Mouse (Mus musculus): ENCODE data around the gene Pfdn4.
"Not testable (repeated sequence)": the region's sequence is repeated elsewhere in the genome, so short reads cannot be mapped to it uniquely, and the experiment has no call there.

Gene Pfdn4

GRCm38 (mm10) chr2:170496154-170496930 is at the start of gene Pfdn4:
Gene Pfdn4, plus strand, starts transcription at chr2:170496428.
- DNase-seq (ENCODE audit: low spot score in 2 of 2), result no peak

GRCm38 (mm10) chr2:170446843-170447383 is 49.3 kb upstream of the Pfdn4 start:
- no peak for DNase-seq (ENCODE audit: low spot score in 2 of 2)

- DNase-seq (ENCODE audit: low spot score in 2 of 2), result no peak
Measured at GRCm38 (mm10) chr2:170447651-170448050, 48.6 kb upstream of the Pfdn4 start.

GRCm38 (mm10) chr2:170450933-170451332 is 45.3 kb upstream of the Pfdn4 start:
- DNase-seq (ENCODE audit: low spot score in 2 of 2), result peak; percentile 58 to 65

- not testable (repeated sequence) for DNase-seq (ENCODE audit: low spot score in 2 of 2)
Measured at GRCm38 (mm10) chr2:170453809-170454208, 42.4 kb upstream of the Pfdn4 start.

GRCm38 (mm10) chr2:170459183-170459582 is 37.0 kb upstream of the Pfdn4 start:
- DNase-seq (ENCODE audit: low spot score in 2 of 2), result no peak

- no peak for DNase-seq (ENCODE audit: low spot score in 2 of 2)
Measured at GRCm38 (mm10) chr2:170459805-170460204, 36.4 kb upstream of the Pfdn4 start.

- no peak for DNase-seq (ENCODE audit: low spot score in 2 of 2)
Measured at GRCm38 (mm10) chr2:170461652-170462051, 34.6 kb upstream of the Pfdn4 start.

- no peak for DNase-seq (ENCODE audit: low spot score in 2 of 2)
Measured at GRCm38 (mm10) chr2:170464817-170465216, 31.4 kb upstream of the Pfdn4 start.

- DNase-seq (ENCODE audit: low spot score in 2 of 2), result no peak
Measured at GRCm38 (mm10) chr2:170468009-170468408, 28.2 kb upstream of the Pfdn4 start.

GRCm38 (mm10) chr2:170469616-170470308 is 26.5 kb upstream of the Pfdn4 start:
- no peak for DNase-seq (ENCODE audit: low spot score in 2 of 2)

- DNase-seq (ENCODE audit: low spot score in 2 of 2), result no peak
Measured at GRCm38 (mm10) chr2:170470591-170470990, 25.6 kb upstream of the Pfdn4 start.

- DNase-seq (ENCODE audit: low spot score in 2 of 2), result no peak
Measured at GRCm38 (mm10) chr2:170474125-170474524, 22.1 kb upstream of the Pfdn4 start.

GRCm38 (mm10) chr2:170475164-170475563 is 21.1 kb upstream of the Pfdn4 start:
- no peak for DNase-seq (ENCODE audit: low spot score in 2 of 2)

- no peak for DNase-seq (ENCODE audit: low spot score in 2 of 2)
Measured at GRCm38 (mm10) chr2:170476215-170476614, 20.0 kb upstream of the Pfdn4 start.

- no peak for DNase-seq (ENCODE audit: low spot score in 2 of 2)
Measured at GRCm38 (mm10) chr2:170476643-170477042, 19.6 kb upstream of the Pfdn4 start.

- DNase-seq (ENCODE audit: low spot score in 2 of 2), result no peak
Measured at GRCm38 (mm10) chr2:170482019-170482540, 14.1 kb upstream of the Pfdn4 start.

- DNase-seq (ENCODE audit: low spot score in 2 of 2), result no peak
Measured at GRCm38 (mm10) chr2:170483914-170484313, 12.3 kb upstream of the Pfdn4 start.

GRCm38 (mm10) chr2:170487202-170487601 is 9.0 kb upstream of the Pfdn4 start:
- DNase-seq (ENCODE audit: low spot score in 2 of 2), result no peak

GRCm38 (mm10) chr2:170487890-170488502 is 8.2 kb upstream of the Pfdn4 start:
- DNase-seq (ENCODE audit: low spot score in 2 of 2), result no peak

- no peak for DNase-seq (ENCODE audit: low spot score in 2 of 2)
Measured at GRCm38 (mm10) chr2:170494784-170495710, 1.2 kb upstream of the Pfdn4 start.
